Comparison of ENCODE assay signal across 8 mouse cellular contexts in the genomic region with DNA sequence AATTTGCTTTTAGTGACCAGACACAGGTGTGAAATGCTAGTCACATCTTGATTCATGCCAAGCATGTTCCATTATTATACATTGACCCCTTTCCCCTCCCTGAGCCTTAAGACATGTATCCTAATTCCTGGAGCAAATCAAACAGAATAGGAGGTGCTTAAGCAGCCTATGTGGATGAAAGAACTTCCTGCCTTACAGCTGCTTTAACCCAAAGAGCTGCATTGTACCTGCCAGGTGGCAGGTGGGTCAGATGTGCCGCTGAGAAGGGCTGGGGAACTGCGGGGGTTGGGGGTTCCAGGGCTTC. TPM values are rescaled to one million over a fixed set of nuclear protein-coding genes. Genes with fewer than 3 reads are reported as not detected.
DNase-seq lines count a peak whose midpoint lies in the region; ATAC-seq and TF ChIP-seq lines count a peak whose summit lies in the region.

No protein-coding gene starts in this region.

- no peak for TF ChIP-seq CTCF in left cerebral cortex, adult 2 months (IDR thresholded peaks at IDR 0.05)
- TF ChIP-seq CTCF in bone marrow macrophage, adult 2 months (IDR thresholded peaks at IDR 0.05; ENCODE audit: low read depth, low read length), result no peak

- no peaks in the 10 kb centered on the region for H3K36me3 ChIP-seq in hindbrain, embryonic 15.5 days
- no peaks in the 10 kb centered on the region for H3K36me3 ChIP-seq in midbrain, embryonic 16.5 days (ENCODE audit: control insufficient read depth, insufficient read depth, low read length)

- H3K4me1 ChIP-seq in bone marrow macrophage, adult 2 months (ENCODE audit: control insufficient read depth, insufficient read depth, low read length), result peaks cover 22% of the 10 kb centered on the region
- H3K4me1 ChIP-seq in hindbrain, embryonic 15.5 days (replicated peaks), result peaks cover 34% of the 10 kb centered on the region
- H3K4me1 ChIP-seq in midbrain, embryonic 16.5 days (ENCODE audit: control insufficient read depth, insufficient read depth, low read length), result peaks cover 21% of the 10 kb centered on the region

- peak overlapping the region; percentile 76 for H3K4me2 ChIP-seq in hindbrain, embryonic 15.5 days
- H3K4me2 ChIP-seq in midbrain, embryonic 16.5 days (ENCODE audit: low read length), result peak overlapping the region; percentile 64

- intact Hi-C loops in left cerebral cortex, adult 2 months (cut with DNase I), result loop anchor here (1.0 to 5.0 kb wide), 4 partner anchors 51 to 277 kb away; a partner anchor contains a TSS
- intact Hi-C loops in left cerebral cortex, postnatal 36 days (cut with DNase I), result loop anchor here (1.0 to 5.0 kb wide), 2 partner anchors 51 to 125 kb away; a partner anchor contains a TSS
- intact Hi-C loops in left cerebral cortex, postnatal 4 days (cut with DNase I), result loop anchor here (5.0 kb wide), 2 partner anchors 50 to 275 kb away; a partner anchor contains a TSS

- H3K9me3 ChIP-seq in hindbrain, embryonic 15.5 days, result no peaks in the 10 kb centered on the region
- no peaks in the 10 kb centered on the region for H3K9me3 ChIP-seq in midbrain, embryonic 16.5 days (replicated peaks; ENCODE audit: control insufficient read depth, low read length, poor library complexity, severe bottlenecking)

- peak overlapping the region; percentile 85 for H3K9ac ChIP-seq in hindbrain, embryonic 15.5 days
- peak overlapping the region; percentile 100 for H3K9ac ChIP-seq in midbrain, embryonic 16.5 days (ENCODE audit: low read depth, low read length)

- WGBS in hindbrain, embryonic 15.5 days, result 3% methylated on average over 2 of the region's 2 CpGs
- 0% methylated on average over 2 of the region's 2 CpGs for WGBS in midbrain, embryonic 16.5 days

- H3K27me3 ChIP-seq in hindbrain, embryonic 15.5 days, result no peaks in the 10 kb centered on the region
- H3K27me3 ChIP-seq in midbrain, embryonic 16.5 days (ENCODE audit: control insufficient read depth, insufficient read depth, low read depth, low read length), result no peaks in the 10 kb centered on the region

- H3K4me3 ChIP-seq in left cerebral cortex, adult 2 months, result peak overlapping the region; percentile 67
- peak overlapping the region; percentile 90 for H3K4me3 ChIP-seq in bone marrow macrophage, adult 2 months (ENCODE audit: insufficient read depth, low read length)
- peak overlapping the region; percentile 75 for H3K4me3 ChIP-seq in hindbrain, embryonic 15.5 days
- peak overlapping the region; percentile 92 for H3K4me3 ChIP-seq in midbrain, embryonic 16.5 days (ENCODE audit: low read depth, low read length)

- TF ChIP-seq POLR2A in bone marrow macrophage, adult 2 months (IDR thresholded peaks at IDR 0.05; ENCODE audit: borderline replicate concordance, low read depth, low read length), result no peak

- peak overlapping the region; percentile 98 for H3K27ac ChIP-seq in left cerebral cortex, adult 2 months
- peak overlapping the region; percentile 96 for H3K27ac ChIP-seq in bone marrow macrophage, adult 2 months (ENCODE audit: insufficient read depth, low read depth, low read length)
- peak overlapping the region; percentile 96 for H3K27ac ChIP-seq in hindbrain, embryonic 15.5 days (replicated peaks)
- peak overlapping the region; percentile 92 for H3K27ac ChIP-seq in midbrain, embryonic 16.5 days (ENCODE audit: low read length)

- DNase-seq in left cerebral cortex, adult 2 months (ENCODE audit: extremely low spot score in 1 of 2, low spot score in 2 of 2), result no peak
- DNase-seq in left cerebral cortex, adult 8-10 months (ENCODE audit: low spot score in 2 of 2), result no peak
- DNase-seq in cerebellum, postnatal 25 days, result no peak
- DNase-seq in left cerebral cortex, postnatal 36 days (ENCODE audit: low spot score in 2 of 2), result no peak
- DNase-seq in left cerebral cortex, postnatal 4 days, result no peak

- ATAC-seq in hindbrain, embryonic 15.5 days (ENCODE audit: low FRiP score, low read depth), result no peak
- no peak for ATAC-seq in midbrain, embryonic 16.5 days

RNA-seq across cellular contexts. Expression of a gene that starts 0.4 kb away (rescaled TPM):
- 10 to 100 TPM; 44.5 to 47.6 TPM for total RNA-seq in left cerebral cortex, adult 2 months (2021)
- total RNA-seq in left cerebral cortex, adult 8-10 months (2022), result 10 to 100 TPM; 43.6 to 53.5 (median 47.1) TPM
- 55.8 and 62.7 TPM in 2 replicates for polyA plus RNA-seq in bone marrow macrophage, adult 2 months (2012; ENCODE audit: insufficient read depth, insufficient read length, missing spikeins)
- 16.7 and 17.7 TPM in 2 replicates for polyA plus RNA-seq in hindbrain, embryonic 15.5 days (2015; fragmentation: Nextera tagmentation; extraction: Ambion mirVana)
- 13.4 and 14.3 TPM in 2 replicates for polyA plus RNA-seq in midbrain, embryonic 16.5 days (2015; fragmentation: Nextera tagmentation; extraction: Ambion mirVana)
- total RNA-seq in left cerebral cortex, postnatal 36 days (2021), result 10 to 100 TPM; 43.9 to 48.8 TPM
- 10 to 100 TPM; 28.3 to 30.1 TPM for total RNA-seq in left cerebral cortex, postnatal 4 days (2021)

RNA-seq across cellular contexts. Expression of a gene that starts 2.8 kb away (rescaled TPM):
- 100 to 1,000 TPM; 168 to 196 TPM for total RNA-seq in left cerebral cortex, adult 2 months (2021)
- 100 to 1,000 TPM; 174 to 188 (median 180) TPM for total RNA-seq in left cerebral cortex, adult 8-10 months (2022)
- 619 and 702 TPM in 2 replicates for polyA plus RNA-seq in bone marrow macrophage, adult 2 months (2012; ENCODE audit: insufficient read depth, insufficient read length, missing spikeins)
- polyA plus RNA-seq in hindbrain, embryonic 15.5 days (2015; fragmentation: Nextera tagmentation; extraction: Ambion mirVana), result 730 and 843 TPM in 2 replicates
- polyA plus RNA-seq in midbrain, embryonic 16.5 days (2015; fragmentation: Nextera tagmentation; extraction: Ambion mirVana), result 652 and 731 TPM in 2 replicates
- 100 to 1,000 TPM; 160 to 180 TPM for total RNA-seq in left cerebral cortex, postnatal 36 days (2021)
- 100 to 1,000 TPM; 187 to 226 TPM for total RNA-seq in left cerebral cortex, postnatal 4 days (2021)

RNA-seq across cellular contexts. Expression of a gene that starts 51.2 kb away (rescaled TPM):
- total RNA-seq in left cerebral cortex, adult 2 months (2021), result 10 to 100 TPM; 68.4 to 73.2 TPM
- total RNA-seq in left cerebral cortex, adult 8-10 months (2022), result 10 to 100 TPM; 62.0 to 71.8 (median 65.0) TPM
- 104 and 110 TPM in 2 replicates for polyA plus RNA-seq in bone marrow macrophage, adult 2 months (2012; ENCODE audit: insufficient read depth, insufficient read length, missing spikeins)
- polyA plus RNA-seq in hindbrain, embryonic 15.5 days (2015; fragmentation: Nextera tagmentation; extraction: Ambion mirVana), result 126 and 130 TPM in 2 replicates
- polyA plus RNA-seq in midbrain, embryonic 16.5 days (2015; fragmentation: Nextera tagmentation; extraction: Ambion mirVana), result 132 and 133 TPM in 2 replicates
- total RNA-seq in left cerebral cortex, postnatal 36 days (2021), result 10 to 100 TPM; 66.5 to 70.6 TPM
- 10 to 100 TPM; 69.0 to 73.3 TPM for total RNA-seq in left cerebral cortex, postnatal 4 days (2021)
